Mouse (Mus musculus): ENCODE data around the gene Azi2.

Gene Azi2

DNA sequence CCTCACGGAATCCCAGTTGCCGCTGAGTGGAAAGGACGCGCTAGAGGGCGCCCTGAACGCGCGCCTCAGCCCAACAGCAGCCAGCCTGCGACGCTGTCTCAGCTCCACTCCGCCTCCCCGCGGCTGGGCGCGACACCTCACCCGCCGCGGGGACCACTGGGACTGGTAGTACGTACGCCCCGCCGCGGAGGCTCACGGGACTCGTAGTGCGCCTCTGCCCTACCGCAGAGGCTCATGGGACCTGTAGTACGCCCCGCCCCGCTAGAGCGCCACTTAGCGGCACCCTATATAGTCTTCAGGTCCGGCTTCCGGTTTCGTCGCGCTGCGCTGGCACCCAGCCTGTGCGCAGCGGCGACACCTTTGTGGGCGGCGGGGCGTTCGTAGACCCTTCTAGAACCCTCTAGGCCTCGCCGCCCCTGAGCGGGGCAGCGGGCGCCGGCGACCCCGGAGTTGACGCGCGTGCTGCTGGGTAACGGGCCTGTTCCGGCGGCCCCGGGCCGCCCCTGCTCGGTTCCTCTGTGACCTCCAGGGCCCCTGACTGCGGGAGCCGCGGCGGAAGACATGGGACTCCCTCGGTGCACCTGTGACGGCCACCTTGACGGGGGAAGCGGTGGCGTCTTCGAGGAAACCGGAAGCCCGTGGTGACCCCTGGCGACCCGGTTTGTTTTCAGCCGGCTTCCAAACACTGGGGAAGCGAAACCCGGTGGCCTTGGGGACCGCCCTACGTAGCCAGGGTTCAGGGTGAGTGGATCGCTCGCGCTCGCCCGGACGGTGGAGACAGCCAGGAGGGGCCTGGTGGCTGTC, at the start of gene Azi2:
Gene Azi2, plus strand, starts transcription at position 282 of the 804 bp plus-strand sequence.
- in situ Hi-C loops (cut with MboI; ENCODE audit: low sequenced_read_pairs) = no loop called here

DNA sequence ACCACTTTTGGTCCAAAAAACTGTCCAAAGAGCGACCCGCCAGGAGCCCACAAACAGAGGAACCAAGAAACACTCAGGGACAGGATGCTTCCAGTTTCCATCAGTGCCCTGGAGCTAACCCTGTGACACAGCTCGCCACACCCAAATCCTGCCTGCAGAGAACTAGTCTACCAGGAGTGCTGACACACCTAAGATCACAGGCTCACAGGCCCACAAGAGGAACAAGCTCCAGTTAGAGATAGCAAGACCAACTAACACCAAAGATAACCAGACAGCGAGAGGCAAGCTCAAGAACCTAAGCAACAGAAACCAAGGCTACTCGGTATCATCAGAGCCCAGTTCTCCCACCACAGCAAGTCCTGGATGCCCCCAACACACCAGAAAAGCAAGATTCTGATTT, 43.7 kb upstream of the Azi2 start:
- in situ Hi-C loops (cut with MboI; ENCODE audit: low sequenced_read_pairs) = no loop called here

DNA sequence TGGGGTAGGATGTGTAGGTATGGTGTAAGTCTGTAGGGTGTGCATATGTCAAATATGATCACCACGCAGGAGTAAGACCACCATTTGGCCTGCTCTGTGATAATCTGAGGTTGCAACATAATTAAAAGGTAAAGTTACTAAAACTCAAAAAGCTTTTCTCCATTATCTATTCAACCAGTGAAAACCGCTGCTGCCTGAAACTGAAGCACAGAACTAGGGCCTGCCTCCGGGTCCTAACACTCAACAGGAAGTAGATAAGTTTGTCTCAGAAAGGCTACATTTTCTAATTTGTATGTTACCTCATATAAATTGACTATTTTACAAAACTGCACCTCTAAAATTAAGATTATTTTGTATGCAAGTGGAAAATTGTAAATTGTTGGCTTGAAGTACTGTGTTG, 38.8 kb upstream of the Azi2 start:
- in situ Hi-C loops (cut with MboI; ENCODE audit: low sequenced_read_pairs) = no loop called here

DNA sequence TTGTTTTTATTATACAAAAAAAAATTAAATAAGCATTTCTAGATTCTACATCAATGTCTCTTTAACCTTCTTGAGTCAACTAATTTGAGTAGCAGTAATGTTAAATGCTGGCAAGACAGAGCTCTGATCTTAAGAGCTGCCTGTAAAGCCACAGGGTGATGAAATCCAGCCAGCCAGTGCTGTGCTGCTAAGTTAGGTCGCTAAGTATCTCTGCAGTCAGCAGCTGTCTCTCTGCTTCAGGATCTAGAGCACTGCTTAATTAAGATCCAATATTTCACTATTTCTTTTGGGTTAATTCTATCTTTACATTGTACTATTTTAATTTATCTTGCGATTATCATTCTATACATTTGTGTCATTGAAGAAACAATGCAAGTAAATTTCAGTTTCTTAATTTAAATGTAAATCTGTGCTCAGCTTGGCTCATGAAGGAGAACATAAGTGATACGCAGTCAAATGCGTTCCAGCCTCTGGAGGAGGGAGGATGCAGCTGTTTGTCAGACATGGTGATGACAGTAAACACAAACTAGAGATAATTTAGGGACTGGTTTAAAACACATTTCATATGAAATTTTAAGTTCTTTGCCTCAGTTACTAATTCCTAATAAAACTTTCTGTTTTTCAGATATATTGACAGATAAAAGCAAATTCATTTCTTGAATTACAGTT, 36.9 kb upstream of the Azi2 start:
- in situ Hi-C loops (cut with MboI; ENCODE audit: low sequenced_read_pairs) = no loop called here

DNA sequence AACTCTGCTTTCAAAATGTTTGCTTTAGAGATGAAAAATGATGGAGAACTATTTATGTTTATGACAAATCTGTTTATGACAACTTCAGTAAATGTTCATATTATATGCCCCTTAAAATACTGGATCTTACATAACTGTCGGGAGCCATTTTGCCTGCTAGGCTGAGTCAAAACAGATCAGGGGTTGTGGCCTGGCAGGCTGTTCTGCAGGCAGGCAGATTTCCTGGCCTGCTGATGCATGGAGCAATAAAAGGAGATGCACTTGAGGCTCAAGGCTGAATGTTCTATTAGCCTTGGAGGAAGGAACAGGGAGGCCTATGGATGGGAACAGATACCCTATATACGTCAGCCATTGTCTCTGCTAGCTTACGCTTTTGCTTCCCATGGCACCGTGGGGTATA, 36.4 kb upstream of the Azi2 start:
- in situ Hi-C loops (cut with MboI; ENCODE audit: low sequenced_read_pairs) = no loop called here

DNA sequence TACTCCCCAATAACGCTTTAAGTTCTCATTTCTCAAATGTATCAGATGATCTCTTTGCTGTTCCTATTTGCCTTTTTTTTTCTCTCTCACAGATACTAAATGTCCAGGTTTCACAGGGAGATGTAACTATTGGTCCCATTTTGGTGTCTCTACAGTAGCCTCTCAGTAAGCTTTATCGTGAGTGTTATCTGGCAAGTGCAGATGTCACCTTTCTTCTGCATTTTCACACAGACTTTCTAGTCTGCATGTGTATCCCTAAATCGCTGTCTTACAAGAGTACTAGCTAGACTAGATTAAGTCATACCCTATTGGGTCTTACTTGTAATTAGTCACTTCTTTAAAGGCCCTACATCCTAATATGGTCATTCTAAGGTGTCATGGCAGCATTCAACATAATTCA, 27.4 kb upstream of the Azi2 start:
- in situ Hi-C loops (cut with MboI; ENCODE audit: low sequenced_read_pairs) = no loop called here

DNA sequence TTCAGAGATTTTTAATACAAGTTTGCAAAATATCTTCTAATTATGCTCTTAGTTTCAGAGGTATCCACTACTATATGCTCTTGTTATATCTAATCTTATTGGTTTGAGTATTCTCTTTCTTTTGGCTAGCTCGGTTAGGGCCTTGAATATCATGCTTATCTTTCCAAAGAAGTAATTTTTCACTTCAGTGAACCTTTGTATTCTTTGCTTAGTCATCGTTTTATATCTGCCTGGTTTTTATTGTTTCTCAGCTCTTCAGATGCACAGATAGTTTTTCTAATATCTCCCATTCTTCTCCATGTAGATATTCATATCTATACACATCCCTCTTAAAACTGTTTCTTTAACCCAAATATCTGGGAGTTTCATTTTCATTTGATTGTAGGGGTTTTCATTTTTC, 15.3 kb upstream of the Azi2 start:
- in situ Hi-C loops (cut with MboI; ENCODE audit: low sequenced_read_pairs) = no loop called here

DNA sequence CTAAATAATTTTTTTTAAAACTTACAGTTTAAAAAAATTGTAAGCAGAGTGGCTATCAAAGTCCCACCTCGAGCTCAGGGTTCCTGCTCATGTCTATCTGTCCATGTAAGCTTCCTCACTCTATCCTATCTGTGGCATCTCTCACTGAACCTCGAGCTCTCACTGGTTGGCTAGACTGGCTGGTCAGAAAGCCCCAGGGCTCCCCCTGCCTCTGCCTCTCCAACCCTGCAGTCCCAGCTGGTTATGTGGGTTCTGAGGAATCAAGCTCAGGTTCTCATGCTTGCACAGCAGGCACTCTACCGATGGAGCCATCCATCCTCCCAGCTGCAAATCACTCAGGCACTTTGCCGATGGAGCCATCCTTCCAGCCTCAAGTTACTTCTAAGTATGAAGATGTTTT, 10.8 kb upstream of the Azi2 start:
- in situ Hi-C loops (cut with MboI; ENCODE audit: low sequenced_read_pairs) = no loop called here

DNA sequence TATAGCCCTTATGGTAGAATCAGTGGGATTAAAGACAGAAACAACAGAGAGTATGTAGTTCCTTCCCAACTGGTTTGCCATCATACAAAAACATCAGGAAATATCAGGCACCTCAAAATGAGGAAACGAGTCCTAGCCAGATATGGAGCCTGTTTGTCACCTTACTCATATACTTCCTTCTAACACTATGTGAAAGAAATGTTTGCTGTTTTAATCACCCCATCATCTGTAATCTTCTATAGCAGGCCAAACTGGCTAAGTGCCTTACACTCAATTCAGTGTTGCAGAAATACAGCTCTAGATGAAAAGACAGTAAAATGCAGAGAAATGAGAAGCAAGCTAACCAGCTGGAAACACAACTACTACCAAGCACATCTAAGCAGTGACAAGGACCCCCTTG, 10.0 kb upstream of the Azi2 start:
- in situ Hi-C loops (cut with MboI; ENCODE audit: low sequenced_read_pairs) = no loop called here

DNA sequence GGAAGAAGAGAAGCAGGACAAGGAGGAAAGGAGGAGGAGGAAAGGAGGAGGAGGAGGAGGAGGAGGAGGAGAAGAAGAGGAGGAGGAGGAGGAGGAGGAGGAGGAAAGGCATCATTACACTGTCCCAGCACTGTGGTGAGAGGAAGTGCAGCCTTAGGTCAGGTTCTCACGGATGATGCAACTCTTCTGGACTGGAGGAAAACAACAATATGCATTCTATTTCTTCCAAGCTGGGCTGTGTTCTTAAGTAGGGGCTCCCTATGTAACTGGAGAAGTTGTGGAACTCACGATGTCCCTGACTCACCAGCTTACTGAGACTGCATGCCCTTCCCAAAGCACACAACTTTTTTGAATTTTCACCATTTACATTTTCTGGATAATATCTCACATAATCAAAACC, 8.6 kb upstream of the Azi2 start:
- in situ Hi-C loops (cut with MboI; ENCODE audit: low sequenced_read_pairs) = no loop called here

DNA sequence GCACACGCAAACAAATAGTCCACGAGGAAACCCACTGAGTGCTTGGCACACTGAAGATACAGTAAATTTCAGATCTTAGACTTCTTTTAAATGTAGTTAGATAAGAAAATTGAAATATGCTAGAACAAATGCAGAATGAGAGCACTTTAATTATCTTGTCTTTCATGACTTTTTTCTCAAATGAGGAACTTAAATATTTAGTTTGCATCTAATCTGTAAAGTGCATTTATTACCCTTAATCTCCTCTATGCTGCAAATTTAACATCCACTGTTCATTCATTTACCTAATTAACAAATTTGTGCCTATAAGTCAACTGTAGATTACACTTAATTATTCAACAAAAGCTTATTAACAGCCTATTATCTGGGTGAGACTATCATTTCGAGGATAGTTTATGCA, 5.3 kb upstream of the Azi2 start:
- in situ Hi-C loops (cut with MboI; ENCODE audit: low sequenced_read_pairs) = no loop called here

DNA sequence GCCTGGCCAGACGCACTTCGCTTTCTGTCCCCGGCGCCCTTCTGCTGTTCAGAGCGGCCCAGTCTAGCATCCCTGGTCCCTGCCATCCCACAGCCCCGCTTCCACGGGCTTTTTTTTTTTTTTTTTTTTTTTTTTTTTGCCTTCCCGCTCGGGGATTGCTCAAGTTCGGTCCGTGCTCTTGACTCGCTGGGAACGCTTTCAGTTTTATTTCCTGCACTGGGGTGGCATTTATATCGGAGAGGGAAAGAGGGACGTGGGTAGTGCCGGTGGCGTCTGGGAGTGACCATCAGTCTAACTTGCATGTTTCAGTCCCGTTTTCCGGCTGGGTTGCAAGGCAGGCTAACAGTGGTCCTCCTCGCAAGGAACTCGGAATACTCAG, 712 bp downstream of the Azi2 start:
- in situ Hi-C loops (cut with MboI; ENCODE audit: low sequenced_read_pairs) = no loop called here

DNA sequence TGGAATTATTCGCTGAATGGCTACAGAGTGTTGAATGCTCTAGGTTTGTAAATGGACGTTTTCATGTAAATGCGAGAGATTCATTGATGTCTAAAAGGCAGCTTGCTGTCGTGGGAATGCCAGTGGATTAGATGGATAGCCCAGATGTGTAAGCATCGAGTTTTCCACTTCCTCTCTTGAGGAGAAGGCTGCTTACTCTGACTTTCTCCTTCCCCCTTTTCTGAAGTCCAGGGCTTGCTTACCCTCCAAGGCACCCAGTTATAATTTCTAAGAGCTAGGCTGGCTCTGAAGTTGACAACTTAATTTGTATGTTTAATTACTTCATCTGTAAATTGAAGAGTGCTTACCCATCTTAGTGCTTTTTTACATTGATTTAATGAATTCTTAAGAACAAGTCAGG, 1.3 kb downstream of the Azi2 start:
- in situ Hi-C loops (cut with MboI; ENCODE audit: low sequenced_read_pairs) = no loop called here

DNA sequence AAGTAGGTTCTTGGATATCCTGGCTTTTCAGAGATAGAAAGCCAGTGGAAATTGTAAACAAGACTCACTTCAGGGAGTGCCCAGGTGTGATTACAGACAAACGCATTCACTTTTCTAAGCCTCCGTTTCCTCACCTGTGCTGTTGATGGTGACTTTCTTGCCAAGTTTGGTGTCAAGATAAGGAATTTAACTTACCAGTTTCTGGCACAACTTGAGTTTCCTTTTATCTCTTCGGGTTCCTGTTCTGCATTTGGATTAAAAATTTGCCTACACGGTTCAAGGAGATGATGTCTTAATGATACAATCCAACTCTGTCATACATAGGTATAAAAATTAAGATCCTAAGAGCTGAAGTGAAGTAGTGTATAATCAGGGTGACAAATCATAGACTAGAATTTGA, 2.4 kb downstream of the Azi2 start:
- in situ Hi-C loops (cut with MboI; ENCODE audit: low sequenced_read_pairs) = no loop called here

DNA sequence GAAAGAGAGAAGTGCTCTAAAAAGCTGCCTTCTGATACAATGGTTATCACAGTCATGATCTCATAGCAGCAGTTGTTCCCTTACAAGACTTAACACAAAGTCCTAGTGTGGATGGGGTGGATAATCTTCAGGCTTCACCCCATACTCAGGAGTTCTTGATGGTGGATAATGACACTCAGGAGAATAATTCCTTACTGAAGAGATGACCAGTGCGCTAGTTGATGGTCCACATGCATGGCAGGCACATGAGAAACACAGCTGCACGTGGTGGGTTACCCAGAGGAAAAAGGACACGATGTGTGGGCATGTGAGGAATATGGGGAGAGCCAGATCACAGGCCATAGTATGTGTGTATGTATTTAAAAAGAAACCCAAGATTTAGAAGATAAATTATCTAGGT, 3.3 kb downstream of the Azi2 start:
- in situ Hi-C loops (cut with MboI; ENCODE audit: low sequenced_read_pairs) = no loop called here

DNA sequence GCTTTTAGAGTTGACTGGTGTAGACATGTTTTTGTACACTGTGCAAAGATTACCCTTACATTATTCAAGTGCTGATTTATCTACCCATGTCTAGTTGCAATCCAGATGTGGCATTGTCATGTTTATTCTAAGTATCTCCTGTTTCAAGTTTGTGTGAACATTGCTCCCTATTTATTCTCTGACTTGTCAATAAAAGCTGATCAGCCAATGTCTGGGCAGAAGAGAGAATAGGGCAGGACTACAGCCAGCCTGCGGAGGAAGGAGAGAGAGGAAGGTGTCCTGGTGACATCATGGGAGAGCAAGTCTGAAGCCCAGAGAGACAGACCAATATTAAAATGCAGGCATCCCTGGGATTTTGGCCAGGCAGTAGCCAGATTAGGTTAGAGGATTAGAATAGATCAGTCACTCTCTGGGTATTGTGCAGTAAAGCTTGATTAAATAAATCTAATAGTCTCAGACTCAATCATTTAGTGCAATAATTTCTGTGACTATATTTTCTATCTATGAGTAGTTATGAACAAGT, 4.8 kb downstream of the Azi2 start:
- in situ Hi-C loops (cut with MboI; ENCODE audit: low sequenced_read_pairs) = no loop called here

DNA sequence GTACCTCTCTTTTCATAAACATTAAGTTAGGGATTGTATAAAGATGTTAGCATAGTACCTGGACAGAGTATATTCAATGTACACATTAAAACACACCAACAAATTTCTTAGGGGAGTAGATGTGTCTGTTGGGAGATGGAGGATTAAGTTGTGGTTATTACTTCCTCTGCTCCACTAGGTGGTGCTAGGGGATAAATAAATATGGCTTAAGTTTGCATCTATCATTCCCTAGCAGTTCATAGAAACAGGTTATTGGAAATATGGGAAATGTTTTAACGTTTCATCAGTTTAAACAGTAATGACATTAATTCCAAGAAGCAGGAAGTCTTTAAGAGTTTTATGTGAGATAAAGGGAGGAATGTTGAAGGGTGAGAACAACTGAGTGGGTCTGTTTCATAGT, 13.0 kb downstream of the Azi2 start:
- in situ Hi-C loops (cut with MboI; ENCODE audit: low sequenced_read_pairs) = no loop called here

DNA sequence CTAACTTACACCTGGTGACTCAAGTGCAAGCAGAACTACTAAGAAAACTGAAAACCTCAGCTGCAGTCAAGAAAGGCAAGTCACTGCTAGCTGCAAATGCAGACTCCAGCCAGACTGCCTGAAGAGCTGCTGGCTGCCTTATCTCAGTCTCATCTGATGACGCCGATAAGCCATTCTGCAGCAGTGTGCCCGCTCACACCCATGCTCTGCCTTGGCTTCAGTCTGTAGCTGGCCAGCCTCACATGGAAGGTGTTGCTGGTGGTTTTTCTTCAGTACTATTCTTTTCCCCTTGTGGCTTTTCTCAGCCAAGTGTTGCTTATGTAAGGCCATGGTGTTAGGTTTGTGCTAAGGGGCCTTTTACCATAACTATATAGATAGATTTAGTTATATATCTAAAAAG, 18.8 kb downstream of the Azi2 start:
- in situ Hi-C loops (cut with MboI; ENCODE audit: low sequenced_read_pairs) = no loop called here

DNA sequence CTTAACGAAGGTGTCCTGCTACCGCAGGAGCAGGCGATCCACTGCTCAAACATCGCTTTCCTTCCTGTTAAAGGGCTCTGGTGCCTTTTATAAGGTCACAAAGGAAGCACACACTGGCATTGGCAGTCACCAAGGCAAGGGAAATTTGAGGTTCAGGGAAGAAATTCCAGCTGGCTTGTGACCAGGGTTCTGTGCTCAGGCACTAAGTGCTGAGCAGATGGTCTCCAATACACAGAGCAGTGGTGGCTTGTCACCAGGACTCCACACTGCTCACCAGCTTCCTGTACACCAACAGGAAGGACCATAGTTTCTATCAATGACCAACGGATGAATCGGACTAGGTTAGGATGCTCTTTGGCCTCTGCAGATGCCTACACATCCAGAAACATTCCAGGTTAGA, 30.1 kb downstream of the Azi2 start:
- in situ Hi-C loops (cut with MboI; ENCODE audit: low sequenced_read_pairs) = no loop called here

DNA sequence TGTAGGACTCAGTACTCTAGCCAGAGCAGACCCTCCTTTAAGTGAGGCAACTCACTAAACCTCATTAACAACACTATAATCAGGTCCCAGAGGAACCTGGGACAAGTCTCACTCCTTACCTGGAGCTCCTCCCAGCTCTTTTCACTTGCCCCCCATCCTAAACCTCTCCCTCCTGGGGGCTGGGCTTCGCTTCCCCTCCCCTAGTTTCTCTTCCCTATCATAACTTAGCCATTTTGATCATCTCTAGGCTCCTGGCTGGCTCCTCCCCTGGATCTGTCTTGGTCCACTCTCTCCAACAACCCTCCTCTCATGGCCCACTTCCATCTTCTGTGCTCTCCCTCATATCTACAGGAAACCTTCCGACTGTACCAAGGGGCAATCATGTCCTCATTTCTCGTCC, 31.0 kb downstream of the Azi2 start:
- in situ Hi-C loops (cut with MboI; ENCODE audit: low sequenced_read_pairs) = no loop called here

DNA sequence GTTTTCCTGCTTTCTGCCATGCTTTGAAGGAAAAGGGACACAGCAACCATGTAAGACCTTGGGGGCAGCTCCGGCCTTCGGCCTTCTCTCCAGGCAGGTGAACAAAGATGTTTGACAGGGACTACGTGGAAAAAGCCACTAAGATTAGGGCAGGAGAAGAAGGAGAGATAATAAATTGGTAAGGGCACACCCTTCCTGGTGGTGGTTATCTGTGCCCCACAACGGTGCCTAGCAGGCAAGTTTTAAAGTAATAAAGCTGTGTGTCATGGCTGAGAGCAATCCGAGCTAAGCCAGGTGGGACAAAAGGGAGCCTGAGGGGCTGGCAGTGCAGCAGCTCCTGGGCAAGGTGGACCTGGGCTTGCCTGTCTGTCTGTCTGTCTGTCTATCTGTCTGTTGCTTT, 31.8 kb downstream of the Azi2 start:
- in situ Hi-C loops (cut with MboI; ENCODE audit: low sequenced_read_pairs) = no loop called here

DNA sequence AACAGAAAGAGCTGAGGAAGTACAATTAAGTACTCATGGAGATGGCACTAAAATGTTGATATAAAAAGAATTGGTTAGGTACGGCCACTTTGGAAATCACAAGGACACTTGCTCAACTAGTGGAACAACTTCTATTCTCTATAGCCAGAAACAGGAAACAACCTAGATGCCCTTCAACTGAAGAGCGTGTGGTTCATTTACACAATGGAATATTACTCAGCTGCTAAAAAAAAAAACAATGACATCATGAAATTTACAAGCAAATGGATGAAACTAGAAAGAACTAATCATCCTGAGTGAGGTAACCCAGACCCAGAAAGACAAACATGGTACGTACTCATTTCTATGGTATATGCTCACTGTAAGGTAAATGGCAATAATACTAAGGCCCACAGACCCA, 33.1 kb downstream of the Azi2 start:
- in situ Hi-C loops (cut with MboI; ENCODE audit: low sequenced_read_pairs) = no loop called here

All from CH12F3 (cell line).